ENCODE assay signal across 12 mouse cellular contexts in the genomic region with DNA sequence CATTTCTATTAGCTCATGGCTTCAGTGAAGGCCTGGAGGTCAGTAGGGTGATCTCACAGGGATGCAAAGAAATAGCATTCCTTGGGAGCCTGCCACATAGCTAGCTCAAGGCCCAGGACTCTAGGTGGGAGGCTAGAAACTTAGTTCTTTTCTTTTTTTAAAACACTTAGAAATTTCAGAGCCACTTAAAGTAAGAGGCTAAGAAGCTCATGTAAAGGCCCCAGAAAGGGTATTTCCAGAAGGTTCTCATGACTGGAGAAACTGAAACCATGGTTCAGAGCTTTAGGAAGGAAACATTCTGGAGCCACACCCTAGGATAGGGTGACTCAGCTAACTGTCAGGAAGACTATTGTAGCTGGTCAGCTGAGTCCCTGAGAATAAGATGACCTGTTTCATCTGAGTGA. TPM values are rescaled to one million over a fixed set of nuclear protein-coding genes. Genes with fewer than 3 reads are reported as not detected.
DNase-seq lines count a peak whose midpoint lies in the region; ATAC-seq and TF ChIP-seq lines count a peak whose summit lies in the region.
"Had no signal": no experiment of that assay in that cellular context is flagged by ENCODE, and none has a peak within 500 bp of the region (broad histone marks: within the 10 kb centered on the region; RNA-seq: fewer than 3 reads in every experiment).

No protein-coding gene starts in this region.

- H3K9me3 ChIP-seq in heart, embryonic 12.5 days (replicated peaks): no peaks in the 10 kb centered on the region

- peak; percentile 95 for DNase-seq in heart, adult 11 months
- DNase-seq in 3134 (ENCODE audit: extremely low read depth, insufficient read length, low spot score): peak; percentile 39
- DNase-seq in adipocyte (ENCODE audit: low spot score): peak; percentile 25
- DNase-seq in lung, postnatal 10 days: peak; percentile 46
- DNase-seq in frontal cortex, adult 2 months (ENCODE audit: extremely low spot score in 1 of 2, low spot score in 1 of 2): no peak
- DNase-seq in thymus, adult 2 months: no peak
- DNase-seq: adrenal gland, postnatal 14 days; cerebellum, postnatal 36 days had no signal

- ATAC-seq in heart, embryonic 12.5 days (ENCODE audit: insufficient number of reproducible peaks, low FRiP score): no peak
- no peak for ATAC-seq in frontal cortex, adult (ENCODE audit: low TSS enrichment)
- ATAC-seq: CD4-positive, CD25-positive, alpha-beta regulatory T cell, adult 4 months had no signal

- no peak overlapping the region for H3K9ac ChIP-seq in heart, embryonic 12.5 days

- TF ChIP-seq CTCF in thymus, adult 2 months (IDR thresholded peaks at IDR 0.05; ENCODE audit: borderline replicate concordance, control insufficient read depth, extremely low read depth, insufficient read depth, low read length, poor library complexity): no peak

- peaks cover 21% of the 10 kb centered on the region for H3K4me1 ChIP-seq in heart, embryonic 12.5 days (replicated peaks)
- no peaks in the 10 kb centered on the region for H3K4me1 ChIP-seq in thymus, adult 2 months (replicated peaks; ENCODE audit: control insufficient read depth, insufficient read depth, low read length)

- H3K27me3 ChIP-seq in heart, embryonic 12.5 days (replicated peaks): no peaks in the 10 kb centered on the region
- H3K27me3 ChIP-seq in thymus, adult 2 months (ENCODE audit: control insufficient read depth, insufficient read depth, low read length): no peaks in the 10 kb centered on the region

- H3K4me2 ChIP-seq in heart, embryonic 12.5 days: no peak overlapping the region

- H3K27ac ChIP-seq in heart, embryonic 12.5 days (ENCODE audit: poor library complexity, severe bottlenecking): no peak overlapping the region
- no peak overlapping the region for H3K27ac ChIP-seq in thymus, adult 2 months (ENCODE audit: control insufficient read depth, insufficient read depth, low read length)

- no peak for TF ChIP-seq POLR2A in thymus, adult 2 months (IDR thresholded peaks at IDR 0.05; ENCODE audit: control insufficient read depth, extremely low read depth, insufficient read depth, low read length, poor library complexity)

- no peaks in the 10 kb centered on the region for H3K36me3 ChIP-seq in heart, embryonic 12.5 days
- no peaks in the 10 kb centered on the region for H3K36me3 ChIP-seq in thymus, adult 2 months (ENCODE audit: control insufficient read depth, insufficient read depth, low read length)

- H3K4me3 ChIP-seq in heart, embryonic 12.5 days: no peak overlapping the region
- no peak overlapping the region for H3K4me3 ChIP-seq in thymus, adult 2 months (ENCODE audit: control insufficient read depth, insufficient read depth, low read length)
- H3K4me3 ChIP-seq: erythroblast, embryonic 14.5 days had no signal

RNA-seq across cellular contexts. Expression of a gene that starts 51.1 kb away (rescaled TPM):
- polyA plus RNA-seq in heart, embryonic 12.5 days (2016; fragmentation: Nextera tagmentation; extraction: Ambion mirVana): 13.4 and 17.3 TPM in 2 replicates
- 30.0 and 36.6 TPM in 2 replicates for polyA plus RNA-seq in frontal cortex, adult 2 months (2012; rRNA removed)
- 49.1 and 51.5 TPM in 2 replicates for polyA plus RNA-seq in thymus, adult 2 months (2012; rRNA removed)

Comparison
In these comparisons a context has a peak if more than half of its experiments do, and no peak if none do; other contexts are left out.
1. DNase-seq: peak in heart, adult 11 months (single experiment), 3134 (single experiment), adipocyte (single experiment) and lung, postnatal 10 days (single experiment); none in frontal cortex, adult 2 months (0 of 2) and thymus, adult 2 months (single experiment).